Mouse (Mus musculus): ENCODE measurements around the gene Trak1.

The Trak1 gene

DNA sequence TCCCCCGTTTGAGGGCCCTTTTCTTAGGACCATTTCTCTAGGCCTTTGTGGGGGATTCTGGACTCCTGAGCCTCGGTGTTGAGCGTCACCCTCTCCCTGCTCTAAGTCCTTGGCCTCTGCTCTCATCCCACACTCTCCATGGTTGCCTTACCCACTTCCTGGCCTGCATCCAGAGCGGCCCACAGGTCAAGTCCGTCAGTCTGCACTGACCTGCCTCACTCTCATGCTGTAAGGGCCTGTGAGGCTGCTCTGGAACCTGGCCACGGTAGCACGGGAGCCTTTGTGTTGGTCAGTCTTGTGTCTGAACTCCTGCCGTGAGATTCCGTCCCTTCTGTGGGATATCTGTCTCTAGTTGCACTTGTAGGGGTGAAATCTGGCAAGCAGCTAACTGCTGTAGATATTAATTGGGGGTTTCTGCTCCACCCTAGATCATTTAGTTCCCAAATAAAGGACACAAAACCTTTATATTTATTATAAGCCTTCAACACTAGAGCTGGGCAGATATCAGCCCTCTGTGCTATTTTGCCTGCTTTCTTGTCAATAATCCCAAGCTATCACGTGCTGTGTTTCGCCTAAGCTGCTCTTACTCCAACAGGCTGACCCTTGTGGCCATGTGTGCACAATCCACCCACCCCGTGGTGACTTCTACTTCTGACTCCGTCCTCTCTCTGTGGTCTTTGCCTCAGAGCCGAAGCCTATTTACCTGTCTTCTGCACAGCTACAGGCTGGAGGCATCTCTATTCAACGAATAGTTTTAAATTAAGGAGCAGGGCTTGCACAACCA is 136.6 kb downstream of the Trak1 start:
- no peak for DNase-seq (ENCODE audit: low read depth)

DNA sequence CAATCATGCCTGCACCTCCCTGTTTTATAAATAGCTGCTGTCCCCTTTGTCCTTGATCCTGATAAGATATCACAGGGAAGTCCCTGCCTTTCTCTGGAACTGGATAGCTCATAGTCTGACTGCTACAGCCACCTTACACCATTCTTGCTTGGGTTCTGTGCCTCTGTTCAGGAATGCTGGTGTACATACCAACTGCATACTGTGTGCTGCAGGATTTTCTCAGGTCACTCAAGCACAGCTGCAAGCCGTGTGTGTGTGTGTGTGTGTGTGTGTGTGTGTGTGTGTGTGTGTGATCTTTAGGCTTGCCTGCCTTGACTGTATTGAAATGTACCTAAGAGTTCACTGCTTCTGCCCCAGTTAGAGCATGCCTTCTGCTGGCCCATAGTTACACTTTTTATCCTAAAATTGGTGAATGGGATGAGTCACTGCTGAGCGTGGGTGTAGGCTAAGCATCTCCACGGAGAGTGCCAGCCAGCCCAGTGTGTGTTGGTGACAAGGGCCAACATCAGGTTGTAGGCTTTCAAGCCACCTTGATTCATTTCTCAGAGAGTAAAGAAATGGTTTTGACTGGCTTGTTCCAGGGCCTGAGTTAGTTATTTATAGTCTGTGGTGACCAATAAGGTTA is 138.1 kb downstream of the Trak1 start:
- DNase-seq (ENCODE audit: low read depth) = no peak

DNA sequence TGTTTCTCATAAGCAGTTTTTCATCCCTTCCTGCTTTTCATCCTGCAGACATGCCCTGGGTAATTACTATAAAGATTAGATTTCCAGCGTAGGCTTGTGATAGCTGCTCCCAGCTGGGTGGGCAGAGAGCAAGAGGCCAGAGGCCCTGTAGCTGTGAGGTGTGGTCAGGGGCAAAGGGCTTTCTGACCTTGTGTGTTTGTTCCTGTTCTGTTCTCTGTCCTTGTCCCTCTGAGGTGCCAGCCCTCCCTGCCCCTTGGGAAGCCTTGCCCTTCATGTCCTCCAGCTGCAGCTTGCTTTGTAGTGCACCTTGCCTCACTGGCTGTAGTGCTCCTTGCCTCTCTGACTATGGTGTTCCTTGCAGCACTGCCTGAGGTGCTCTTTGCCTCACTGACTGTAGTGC is 139.2 kb downstream of the Trak1 start:
- DNase-seq (ENCODE audit: low read depth) = no peak

DNA sequence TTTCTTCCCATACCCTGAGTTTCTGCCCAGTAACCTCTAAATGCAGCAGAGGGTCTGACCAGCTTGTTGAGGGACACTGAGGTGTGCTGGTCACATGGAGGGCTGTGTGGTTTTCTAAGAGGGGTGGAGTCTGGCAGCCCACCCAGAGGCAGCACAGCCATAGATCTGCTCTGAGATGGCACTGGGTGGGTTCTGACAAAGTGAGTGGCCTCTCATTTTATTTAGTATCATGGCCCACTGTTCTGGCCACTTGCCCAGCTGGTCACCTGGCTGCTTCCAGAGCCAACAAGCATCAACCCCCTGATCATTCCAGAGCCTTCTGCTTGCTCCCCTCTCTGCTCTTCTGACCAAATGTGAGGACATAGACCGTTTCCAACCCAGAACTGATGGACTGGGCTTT is 144.8 kb downstream of the Trak1 start:
- DNase-seq (ENCODE audit: low read depth) = no peak

DNA sequence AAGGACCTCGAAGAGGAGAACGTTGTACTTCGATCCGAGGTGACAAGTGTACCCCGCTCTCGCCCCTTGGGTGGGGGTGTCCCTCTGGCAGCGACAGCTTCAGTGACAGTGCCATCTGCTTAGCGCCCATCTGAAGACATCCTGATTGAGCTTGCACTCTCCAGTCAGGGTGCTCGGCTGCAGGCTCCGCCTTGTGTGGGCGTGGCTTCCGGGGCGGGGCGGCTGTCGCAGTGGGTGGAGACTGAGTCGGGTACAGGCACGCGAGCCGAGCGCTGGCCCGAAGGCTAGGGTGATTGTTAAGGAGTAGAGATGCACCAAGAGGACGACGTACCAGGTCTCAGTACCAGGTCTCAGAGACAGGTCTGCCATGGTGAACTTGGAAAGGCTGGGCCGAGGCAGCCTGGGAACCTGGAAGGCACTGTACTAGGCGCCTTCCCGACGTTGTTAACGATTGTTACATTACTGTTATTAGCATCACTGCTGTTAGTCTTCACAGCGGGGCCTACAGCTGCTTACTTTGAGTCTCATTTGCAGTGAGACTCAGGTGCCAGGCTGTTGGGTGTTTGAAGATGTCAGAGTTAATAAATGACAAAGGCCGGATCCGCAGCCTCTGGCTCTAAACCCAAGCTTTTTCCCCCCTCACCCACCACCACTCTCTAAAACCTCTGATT is 146.5 kb downstream of the Trak1 start:
- DNase-seq (ENCODE audit: low read depth) = no peak

DNA sequence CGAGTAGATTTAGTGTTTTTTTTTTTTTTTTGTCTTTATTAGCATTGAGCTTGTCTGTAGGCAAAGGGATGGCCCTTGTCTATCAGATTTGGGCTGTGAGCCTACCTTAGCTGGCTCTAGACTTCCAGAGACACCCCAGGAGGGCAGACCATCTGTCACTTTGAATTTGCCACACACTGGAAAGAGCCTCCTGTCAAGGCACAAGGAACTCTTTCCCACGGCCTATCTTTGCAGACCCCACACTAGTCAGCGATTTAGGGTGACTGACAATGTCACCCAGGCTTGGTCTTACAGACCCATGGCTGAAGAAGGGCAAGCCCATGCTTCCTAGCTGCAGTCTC is 147.0 kb downstream of the Trak1 start:
- DNase-seq (ENCODE audit: low read depth) = no peak

DNA sequence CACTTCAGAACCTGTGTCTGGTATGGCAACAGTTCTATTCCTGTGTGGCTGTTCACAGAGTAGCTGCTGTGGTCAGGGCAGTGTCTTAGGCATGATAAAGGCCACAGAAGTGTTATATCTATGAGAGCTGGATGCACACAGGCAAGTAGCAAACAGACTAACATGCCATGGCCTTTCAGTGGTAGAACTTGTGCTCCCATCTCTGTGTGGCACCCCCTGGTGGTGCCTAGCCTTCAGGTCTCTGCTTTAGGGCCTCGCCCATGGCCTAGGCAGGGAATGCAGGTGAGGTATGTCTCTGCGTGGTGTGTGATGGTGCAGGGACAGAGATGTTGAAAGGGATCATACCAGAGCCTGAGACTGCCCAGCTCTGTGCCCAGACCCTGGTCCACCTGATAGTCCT is 148.1 kb downstream of the Trak1 start:
- DNase-seq (ENCODE audit: low read depth) = peak; percentile 61

DNA sequence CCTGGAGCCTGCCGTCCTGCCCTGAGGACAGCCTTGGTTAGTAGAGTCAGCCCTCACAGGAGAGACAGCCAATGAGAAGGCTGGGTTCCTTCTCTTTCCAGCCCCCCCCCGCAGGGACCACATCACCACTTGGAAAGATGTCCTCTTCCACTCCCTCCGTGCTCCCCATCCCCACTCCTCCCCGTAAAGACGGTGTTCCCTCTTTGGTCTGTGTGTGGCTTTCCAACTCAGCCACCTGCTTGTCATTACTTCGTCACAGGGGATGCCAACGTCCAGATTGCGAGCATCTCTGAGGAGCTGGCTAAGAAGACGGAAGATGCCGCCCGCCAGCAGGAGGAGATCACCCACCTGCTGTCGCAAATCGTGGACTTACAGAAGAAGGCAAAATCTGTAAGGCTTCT is 149.1 kb downstream of the Trak1 start:
- DNase-seq (ENCODE audit: low read depth) = no peak

DNA sequence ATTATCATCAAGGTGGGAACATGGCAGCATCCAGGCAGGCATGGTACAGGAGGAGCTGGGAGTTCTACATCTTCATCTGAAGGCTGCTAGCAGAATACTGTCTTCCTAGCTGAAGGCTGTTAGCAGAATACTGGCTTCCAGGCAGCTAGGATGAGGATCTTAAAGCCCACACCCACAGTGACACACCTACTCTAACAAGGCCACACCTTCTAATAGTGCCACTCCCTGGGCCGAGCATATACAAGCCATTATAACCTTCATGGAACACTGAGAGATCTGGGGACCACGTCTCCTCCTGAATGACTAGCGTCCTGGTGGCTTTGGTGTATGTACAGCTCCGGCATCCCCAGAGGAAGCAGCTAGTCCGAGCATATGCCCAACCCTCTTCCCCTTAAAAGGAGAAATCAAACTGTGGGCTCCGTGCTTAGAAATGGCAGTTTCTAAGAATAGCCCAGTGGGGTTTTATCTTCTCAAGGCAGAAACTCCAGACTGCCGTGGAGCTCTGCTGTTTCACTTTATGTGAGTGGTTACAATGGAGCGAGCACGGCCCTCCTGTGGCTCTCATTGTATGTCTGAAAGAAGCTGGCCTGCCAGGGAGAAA is 155.1 kb downstream of the Trak1 start:
- DNase-seq (ENCODE audit: low read depth) = peak; percentile 46

DNA sequence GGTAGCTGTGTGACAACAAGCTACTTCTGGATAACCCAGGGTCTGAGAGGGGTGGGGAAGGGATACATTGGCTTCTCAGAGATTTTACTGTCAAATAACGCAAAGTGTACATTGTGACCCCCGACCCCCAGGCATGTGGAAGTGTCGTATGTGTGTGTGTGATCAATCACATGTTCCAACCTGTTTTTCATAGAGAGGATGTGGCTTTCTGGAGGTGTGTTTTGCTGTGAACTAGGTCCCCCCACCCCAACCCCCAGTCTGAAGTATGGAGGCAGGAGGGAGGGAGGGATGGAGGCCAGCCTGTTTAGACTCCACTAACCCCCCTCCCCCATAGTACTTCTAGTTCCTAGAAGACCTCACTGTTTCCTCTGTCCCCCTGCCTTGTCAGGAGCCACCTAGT is 157.6 kb downstream of the Trak1 start:
- DNase-seq (ENCODE audit: low read depth) = peak; percentile 89

DNA sequence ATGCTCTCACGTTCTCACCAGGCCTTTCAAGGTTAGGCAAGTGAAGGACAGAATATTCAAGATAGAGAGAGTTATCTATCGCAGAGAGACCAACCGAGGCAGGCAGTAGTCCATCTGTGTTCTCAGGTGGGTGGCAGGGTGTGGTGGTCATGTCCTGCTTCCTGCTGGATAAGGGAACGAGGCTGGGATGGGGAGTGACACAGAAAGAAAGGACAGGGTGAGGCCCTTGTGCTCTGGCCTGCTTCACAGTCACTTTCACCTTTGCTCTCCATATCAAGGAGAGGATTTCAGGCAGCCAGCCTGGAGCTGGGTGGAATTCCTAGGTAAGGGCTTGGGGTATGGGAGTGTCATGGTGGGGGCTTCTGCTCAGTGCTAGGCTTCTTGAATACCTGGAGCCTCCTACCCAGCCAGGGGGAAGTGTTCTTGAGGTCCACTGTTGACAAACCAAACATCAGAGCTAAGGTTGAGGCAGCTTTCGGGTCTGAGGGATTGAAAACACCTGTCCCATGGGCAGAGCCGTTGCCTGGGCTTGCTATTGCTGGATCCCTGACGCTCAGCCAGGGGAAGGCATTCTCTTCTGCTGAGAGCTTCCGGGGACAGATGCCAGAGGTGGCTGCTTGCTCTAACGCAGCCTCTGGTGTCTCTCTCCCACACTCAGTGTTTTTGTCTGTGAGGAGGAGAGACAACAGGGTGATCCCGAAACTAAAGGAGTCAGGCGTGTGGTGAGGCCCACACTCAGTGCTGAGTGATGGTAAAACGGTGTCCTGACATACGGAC is 159.6 kb downstream of the Trak1 start:
- DNase-seq (ENCODE audit: low read depth) = peak; percentile 25

DNA sequence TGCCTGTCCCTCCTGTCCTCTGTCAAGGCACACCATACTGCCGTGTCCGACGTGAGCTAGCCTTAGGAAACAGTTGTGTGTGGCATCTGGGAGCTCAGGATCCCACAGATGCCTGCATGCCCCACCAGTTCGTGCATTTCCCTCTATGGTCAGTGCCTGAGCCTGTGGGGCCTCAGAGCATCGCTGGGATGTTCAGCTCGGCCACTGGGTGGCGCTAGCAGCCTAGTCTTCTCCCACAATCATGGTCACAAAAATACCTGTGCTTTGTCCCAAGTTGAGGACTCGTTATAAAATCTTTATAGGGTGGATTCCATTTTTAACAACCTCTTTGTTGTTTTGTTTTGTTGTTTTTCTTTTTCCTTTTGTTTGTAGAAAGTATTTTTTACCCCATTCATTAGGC is 161.2 kb downstream of the Trak1 start:
- peak; percentile 83 for DNase-seq (ENCODE audit: low read depth)

DNA sequence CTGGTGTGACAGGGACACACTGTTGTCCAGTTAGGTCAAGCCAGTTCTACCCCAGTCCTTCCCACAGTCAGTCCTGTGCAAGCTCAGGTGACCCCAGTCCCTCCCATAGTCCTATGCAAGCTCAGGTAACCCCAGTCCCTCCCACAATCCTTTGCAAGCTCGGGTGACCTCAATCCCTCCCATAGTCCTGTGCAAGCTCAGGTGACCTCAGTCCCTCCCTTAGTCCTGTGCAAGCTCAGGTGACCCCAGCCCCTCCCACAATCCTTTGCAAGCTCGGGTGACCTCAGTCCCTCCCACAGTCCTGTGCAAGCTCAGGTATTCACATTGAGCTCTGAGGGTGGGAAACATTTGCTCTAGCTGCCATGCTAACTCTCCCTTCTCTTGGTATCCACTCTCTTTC is 162.6 kb downstream of the Trak1 start:
- no peak for DNase-seq (ENCODE audit: low read depth)

DNA sequence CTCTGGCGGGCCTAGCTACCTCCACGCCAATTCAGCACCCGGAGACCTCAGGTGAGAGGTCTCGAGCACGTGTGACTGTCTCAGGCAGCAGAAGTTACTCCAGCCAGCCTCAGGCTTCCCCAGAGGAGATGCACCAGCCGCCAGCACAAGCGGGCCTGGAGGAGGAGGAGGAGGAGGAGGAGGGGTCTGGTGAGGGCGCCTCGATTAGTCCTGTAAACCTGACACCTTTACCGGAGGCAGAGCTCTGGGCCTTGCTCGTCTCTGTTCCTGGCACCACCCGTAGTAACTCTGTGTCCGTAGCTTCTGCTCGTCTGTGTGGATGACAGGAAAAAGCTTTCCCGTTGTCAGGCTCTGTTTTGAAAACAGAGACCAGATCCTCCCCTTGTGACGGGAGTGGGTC is 163.2 kb downstream of the Trak1 start:
- no peak for DNase-seq (ENCODE audit: low read depth)

DNA sequence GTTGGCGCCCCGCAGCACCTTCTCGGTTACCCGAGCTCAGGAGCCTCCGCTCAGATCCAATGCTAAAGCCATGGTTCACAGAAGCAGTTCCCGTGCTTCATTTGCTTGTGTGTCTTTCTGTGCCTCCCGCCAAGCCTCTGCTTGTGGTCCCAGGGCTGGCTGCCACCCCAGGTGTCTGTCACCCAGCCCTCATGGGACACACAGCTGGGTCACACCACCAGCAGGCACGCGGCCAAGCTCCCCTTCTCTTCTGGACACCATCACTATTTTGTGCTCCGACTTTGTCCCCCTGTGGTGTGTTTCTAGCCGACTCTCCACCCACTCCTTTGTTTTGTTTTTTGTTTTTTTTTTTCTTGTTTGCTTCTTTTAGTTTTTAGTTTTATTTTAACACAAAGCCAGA is 170.2 kb downstream of the Trak1 start:
- no peak for DNase-seq (ENCODE audit: low read depth)

DNA sequence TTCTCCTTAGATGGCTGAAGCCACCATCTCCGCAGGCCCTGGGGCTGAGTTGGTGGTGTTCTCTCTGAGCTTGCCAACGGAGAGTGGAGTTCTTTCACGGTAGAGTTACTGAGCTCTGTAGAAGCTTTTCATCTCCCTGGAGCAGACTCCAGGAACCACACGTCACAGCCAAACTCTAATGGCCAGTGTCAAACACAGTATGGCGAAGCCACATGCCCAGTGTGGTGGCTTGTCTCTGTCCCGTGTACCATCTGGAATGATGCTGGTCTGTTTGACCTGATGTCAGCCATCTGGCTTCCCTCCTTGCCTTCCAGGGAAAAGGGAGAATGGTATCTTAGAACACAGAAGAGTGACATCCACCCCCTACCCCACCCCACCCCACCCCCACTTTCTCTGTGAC is 172.4 kb downstream of the Trak1 start:
- no peak for DNase-seq (ENCODE audit: low read depth)

DNA sequence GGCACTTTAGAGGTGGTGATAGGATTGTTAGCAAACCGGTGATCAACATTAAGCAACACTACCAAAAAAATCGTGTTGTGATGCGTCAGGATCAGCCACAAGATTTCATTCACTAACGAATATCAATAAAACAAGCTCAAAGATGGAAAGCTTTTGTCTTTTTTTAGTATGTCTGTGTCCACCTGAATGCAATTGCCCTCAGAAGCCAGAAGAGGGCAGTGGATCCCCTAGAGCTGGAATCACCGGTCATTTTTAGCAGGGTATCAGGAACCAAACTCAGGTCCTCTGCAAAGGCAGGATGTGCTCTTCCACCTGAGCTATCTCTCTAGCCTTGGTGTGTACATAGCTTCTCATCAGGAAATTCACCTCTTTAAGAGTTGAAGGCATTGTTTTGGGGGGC is 177.5 kb downstream of the Trak1 start:
- DNase-seq (ENCODE audit: low read depth) = no peak

DNA sequence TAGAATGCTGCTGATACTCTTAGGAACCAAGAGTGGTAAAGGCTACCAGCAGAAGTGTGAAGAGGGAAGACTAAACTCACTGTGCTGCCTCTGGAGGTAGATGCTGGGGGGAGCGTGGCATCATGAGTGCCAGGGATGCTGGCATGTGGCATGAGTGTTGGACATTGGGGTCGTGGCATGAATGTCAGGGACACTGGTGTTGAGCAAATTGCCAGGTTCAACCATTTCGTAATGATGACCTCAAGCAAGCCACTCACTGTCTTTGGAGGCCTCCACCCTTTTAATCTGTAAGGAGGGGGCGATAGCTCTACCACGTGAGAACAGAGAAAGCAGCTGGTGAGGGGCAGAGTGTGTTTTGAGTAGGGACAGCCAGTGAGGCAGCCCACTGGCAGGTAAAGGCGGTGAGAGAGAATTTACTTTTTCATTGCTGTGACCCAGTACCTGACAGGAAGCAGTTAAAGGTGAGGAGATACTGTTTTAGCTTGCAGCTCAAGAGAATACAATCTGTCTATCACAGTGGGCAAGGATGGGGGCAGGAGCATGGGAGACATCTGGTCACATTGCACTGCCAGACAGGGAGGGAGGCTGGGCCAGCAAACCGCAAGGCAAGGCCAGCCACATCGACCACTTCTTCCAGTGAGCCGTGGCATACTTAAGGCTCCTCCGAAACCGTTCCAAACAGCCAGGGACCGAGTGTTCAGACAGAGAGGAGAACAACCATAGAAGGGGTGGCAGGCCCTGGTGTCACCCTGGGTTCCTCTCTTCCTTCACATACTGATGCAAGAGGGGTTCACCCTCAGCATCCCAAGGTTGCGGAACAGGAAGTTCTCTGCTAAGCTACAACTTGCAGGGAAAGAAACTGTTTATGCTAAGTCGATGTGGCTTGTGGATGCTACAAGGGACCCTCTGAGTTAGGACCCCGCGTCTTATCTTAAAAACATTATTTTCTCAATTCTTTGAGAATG is 178.5 kb downstream of the Trak1 start:
- DNase-seq (ENCODE audit: low read depth) = no peak

DNA sequence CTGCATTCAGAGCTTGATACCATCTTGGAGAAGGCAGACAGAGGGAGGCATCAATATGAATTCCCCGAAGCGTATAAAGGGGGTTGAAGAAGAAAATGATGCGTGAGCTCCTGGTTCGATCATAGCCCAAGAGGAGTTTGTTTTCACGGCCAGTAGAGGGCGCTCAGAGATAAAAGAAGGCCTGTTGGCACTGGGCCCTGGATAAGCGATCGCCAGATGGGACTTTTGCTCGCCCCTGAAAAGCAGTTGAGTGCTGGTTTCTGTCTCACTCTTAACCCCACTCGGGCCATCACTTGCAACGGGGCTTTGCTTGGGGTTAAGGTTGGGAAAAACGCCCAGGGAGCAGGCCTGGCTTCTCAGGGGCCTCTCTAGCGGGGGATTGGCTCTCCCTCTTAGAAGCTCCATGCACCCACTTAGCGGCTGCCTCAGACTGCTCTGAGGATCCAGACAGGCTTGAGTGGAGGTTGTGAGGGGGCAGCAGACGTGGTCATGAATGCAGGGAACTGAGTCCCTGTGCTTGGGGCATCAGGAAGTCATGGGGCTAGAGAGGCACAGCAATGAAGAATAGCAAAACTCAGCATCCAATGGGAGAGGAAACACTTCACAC is 180.1 kb downstream of the Trak1 start:
- DNase-seq (ENCODE audit: low read depth) = peak; percentile 83

DNA sequence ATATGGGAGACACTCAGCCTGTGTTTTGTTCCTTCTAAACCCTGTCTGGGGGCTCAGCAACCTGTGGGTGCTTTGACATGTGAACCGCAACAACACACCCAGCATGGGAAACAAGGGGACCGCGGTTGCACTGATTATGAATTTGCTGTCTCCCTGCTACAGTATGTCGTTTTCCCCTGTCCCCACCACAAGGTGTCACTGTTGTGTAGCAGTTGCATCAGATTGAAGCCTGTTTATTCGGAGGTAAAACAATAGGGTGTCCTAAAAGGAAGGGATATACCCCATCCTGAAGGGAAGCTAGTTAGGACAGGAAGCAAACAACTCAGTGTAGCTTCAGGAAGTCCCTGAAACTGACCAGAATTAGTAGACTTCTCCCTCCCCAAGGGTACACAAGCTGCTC is 182.2 kb downstream of the Trak1 start:
- DNase-seq (ENCODE audit: low read depth) = peak; percentile 88

DNA sequence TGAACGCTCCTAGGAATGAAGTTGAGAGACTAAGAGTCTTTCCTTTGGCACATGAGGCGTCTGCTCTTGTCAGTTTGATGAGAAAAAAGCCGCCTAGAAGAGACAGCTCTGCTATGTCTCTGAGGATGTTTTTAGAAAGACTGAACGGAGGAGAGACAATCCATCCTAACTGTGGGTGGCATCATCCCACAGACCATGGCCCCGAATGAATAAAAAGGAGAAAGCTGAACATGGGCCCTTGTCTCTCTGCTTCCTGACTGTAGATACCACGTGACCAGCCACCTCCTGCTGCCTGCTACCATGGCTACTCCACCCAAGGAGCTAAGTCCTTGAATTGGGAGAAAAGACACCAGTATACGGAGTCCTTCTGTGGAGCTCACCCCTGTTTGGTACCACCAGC is 189.9 kb downstream of the Trak1 start:
- no peak for DNase-seq (ENCODE audit: low read depth)

Measured in naive thymus-derived CD4-positive, alpha-beta T cell, adult 2 months (primary cell).